Mouse (Mus musculus) embryonic facial prominence, embryonic 12.5 days (tissue): ENCODE results near the gene Myh13. TPM values are rescaled to one million over a fixed set of nuclear protein-coding genes. Genes with fewer than 3 reads are reported as not detected.

Experiments
- ATAC-seq: fragments of 200-750 bp; cut with Nextera tagmentation; 2 replicates; pipeline ENCODE4 v1.8.0; 2017; ENCODE audit not compliant: insufficient number of reproducible peaks, insufficient read depth, low FRiP score, low TSS enrichment
- H3K27ac ChIP-seq: fragments of 300-500 bp; sonication (generic); 2 replicates; pipeline ENCODE4 v1.5.1; 2016; ENCODE audit warnings: mild to moderate bottlenecking
- H3K27me3 ChIP-seq: fragments of 300-500 bp; sonication (generic); 2 replicates; pipeline ENCODE4 v1.6.1; 2016; ENCODE audit warnings: mild to moderate bottlenecking, moderate library complexity
- H3K36me3 ChIP-seq: fragments of 300-500 bp; sonication (generic); 2 replicates; pipeline ENCODE4 v1.6.1; 2016; ENCODE audit warnings: mild to moderate bottlenecking
- H3K4me1 ChIP-seq: fragments of 300-500 bp; sonication (generic); 2 replicates; pipeline ENCODE4 v1.6.1; 2016
- H3K4me2 ChIP-seq: fragments of 300-500 bp; sonication (generic); replicated peaks from 2 replicates; pipeline ENCODE4 v1.6.1; 2016; ENCODE audit warnings: mild to moderate bottlenecking, moderate library complexity
- H3K4me3 ChIP-seq: fragments of 300-500 bp; sonication (generic); 2 replicates; pipeline ENCODE4 v1.5.1; 2016; ENCODE audit warnings: mild to moderate bottlenecking
- H3K9ac ChIP-seq: fragments of 300-500 bp; sonication (generic); 2 replicates; pipeline ENCODE4 v1.6.1; 2016; ENCODE audit warnings: mild to moderate bottlenecking, moderate library complexity
- H3K9me3 ChIP-seq: fragments of 300-500 bp; sonication (generic); 2 replicates; pipeline ENCODE4 v1.6.1; 2016; ENCODE audit warnings: mild to moderate bottlenecking, moderate library complexity
- WGBS: fragments of 180-500 bp; shearing (Covaris S2); methylation state at CpG from one replicate; pipeline ENCODE4 v1.1.7; 2016; 5-methylcytosine and 5-hydroxymethylcytosine counted together
- polyA plus RNA-seq: library from polyadenylated mRNA; unstranded; fragments of >200 nt; fragmentation: Nextera tagmentation; extraction: Ambion mirVana; gene quantifications from 2 replicates; pipeline ENCODE4 v1.2.1, GENCODE M21; 2016

Gene Myh13
- 0.12 TPM in 1 of 2 replicates, not detected in the other for polyA plus RNA-seq

GRCm38 (mm10) chr11:67321358-67321757 is at the start of gene Myh13:
TSS of gene Myh13 (plus strand) at chr11:67321658.
- H3K27me3 ChIP-seq: no peaks in the 10 kb centered on the region
- no peak within 1 kb of the TSS for H3K27ac ChIP-seq
- H3K4me3 ChIP-seq: no peak within 1 kb of the TSS
- no peak within 1 kb of the TSS for H3K9ac ChIP-seq
- 89% methylated on average over 7 of the region's 7 CpGs for WGBS
- H3K4me1 ChIP-seq: no peaks in the 10 kb centered on the region
- no peaks in the 10 kb centered on the region for H3K9me3 ChIP-seq
- no peak within 1 kb of the TSS for H3K4me2 ChIP-seq
- H3K36me3 ChIP-seq: no peaks in the 10 kb centered on the region
- no peak for ATAC-seq

- no peak within 1 kb of the TSS for H3K4me2 ChIP-seq
- H3K27me3 ChIP-seq: no peaks in the 10 kb centered on the region
- ATAC-seq: no peak
- 90% methylated on average over 10 of the region's 10 CpGs for WGBS
- no peak within 1 kb of the TSS for H3K27ac ChIP-seq
- no peaks in the 10 kb centered on the region for H3K36me3 ChIP-seq
- no peaks in the 10 kb centered on the region for H3K9me3 ChIP-seq
- no peak within 1 kb of the TSS for H3K9ac ChIP-seq
- H3K4me1 ChIP-seq: no peaks in the 10 kb centered on the region
- no peak within 1 kb of the TSS for H3K4me3 ChIP-seq
Observed at GRCm38 (mm10) chr11:67276601-67277174, 44.8 kb upstream of the Myh13 start, which contains the start of gene Myh8. TSS of gene Myh8 (plus strand) at chr11:67277124.

- no peak for ATAC-seq
- no peak overlapping the region for H3K9ac ChIP-seq
- 75% methylated on average over 1 of the region's 1 CpGs for WGBS
- H3K4me2 ChIP-seq: no peak overlapping the region
- no peak overlapping the region for H3K27ac ChIP-seq
- no peaks in the 10 kb centered on the region for H3K9me3 ChIP-seq
- H3K4me1 ChIP-seq: no peaks in the 10 kb centered on the region
- no peaks in the 10 kb centered on the region for H3K36me3 ChIP-seq
- H3K27me3 ChIP-seq: no peaks in the 10 kb centered on the region
- no peak overlapping the region for H3K4me3 ChIP-seq
Observed at GRCm38 (mm10) chr11:67293440-67293839, 28.0 kb upstream of the Myh13 start.

- no peak overlapping the region for H3K27ac ChIP-seq
- no peak overlapping the region for H3K9ac ChIP-seq
- ATAC-seq: no peak
- H3K9me3 ChIP-seq: no peaks in the 10 kb centered on the region
- WGBS: 51% methylated on average over 15 of the region's 15 CpGs
- H3K36me3 ChIP-seq: no peaks in the 10 kb centered on the region
- no peak overlapping the region for H3K4me2 ChIP-seq
- H3K4me1 ChIP-seq: no peaks in the 10 kb centered on the region
- no peak overlapping the region for H3K4me3 ChIP-seq
- no peaks in the 10 kb centered on the region for H3K27me3 ChIP-seq
Observed at GRCm38 (mm10) chr11:67313733-67314452, 7.6 kb upstream of the Myh13 start.

GRCm38 (mm10) chr11:67326536-67326935 is 5.1 kb downstream of the Myh13 start:
- Histone ChIP-seq H3K4me3 (no peak overlapping the region), H3K27me3 (no peaks in the 10 kb centered on the region), H3K36me3 (no peaks in the 10 kb centered on the region), H3K9ac (no peak overlapping the region), H3K4me1 (no peaks in the 10 kb centered on the region), H3K9me3 (no peaks in the 10 kb centered on the region), H3K27ac (no peak overlapping the region), H3K4me2 (no peak overlapping the region)
- ATAC-seq: no peak
- WGBS: 66% methylated on average over 2 of the region's 2 CpGs

GRCm38 (mm10) chr11:67344556-67344955 is 23.1 kb downstream of the Myh13 start:
- Histone ChIP-seq H3K4me3 (no peak overlapping the region), H3K27me3 (no peaks in the 10 kb centered on the region), H3K4me1 (no peaks in the 10 kb centered on the region), H3K27ac (no peak overlapping the region), H3K4me2 (no peak overlapping the region), H3K36me3 (no peaks in the 10 kb centered on the region), H3K9me3 (no peaks in the 10 kb centered on the region), H3K9ac (no peak overlapping the region)
- no peak for ATAC-seq
- 49% methylated on average over 3 of the region's 3 CpGs for WGBS

- 73% methylated on average over 2 of the region's 2 CpGs for WGBS
- ATAC-seq: no peak
Observed at GRCm38 (mm10) chr11:67345186-67345855, 23.9 kb downstream of the Myh13 start.

GRCm38 (mm10) chr11:67345856-67346236 is 24.4 kb downstream of the Myh13 start:
- Histone ChIP-seq H3K36me3 (no peaks in the 10 kb centered on the region), H3K4me1 (no peaks in the 10 kb centered on the region), H3K27me3 (no peaks in the 10 kb centered on the region), H3K4me2 (no peak overlapping the region), H3K27ac (no peak overlapping the region), H3K9me3 (no peaks in the 10 kb centered on the region), H3K4me3 (no peak overlapping the region), H3K9ac (no peak overlapping the region)
- ATAC-seq: no peak

More at GRCm38 (mm10) chr11:67345186-67345855, 23.9 kb downstream of the Myh13 start:
- Histone ChIP-seq H3K27me3 (no peaks in the 10 kb centered on the region), H3K4me3 (no peak overlapping the region), H3K4me2 (no peak overlapping the region), H3K4me1 (no peaks in the 10 kb centered on the region), H3K36me3 (no peaks in the 10 kb centered on the region), H3K27ac (no peak overlapping the region), H3K9ac (no peak overlapping the region), H3K9me3 (no peaks in the 10 kb centered on the region)

GRCm38 (mm10) chr11:67350153-67350768 is 28.8 kb downstream of the Myh13 start:
- H3K9ac ChIP-seq: no peak overlapping the region
- no peak for ATAC-seq

GRCm38 (mm10) chr11:67353011-67353410 is 31.6 kb downstream of the Myh13 start:
- Histone ChIP-seq H3K4me2 (no peak overlapping the region), H3K4me1 (no peaks in the 10 kb centered on the region), H3K9me3 (no peaks in the 10 kb centered on the region), H3K4me3 (no peak overlapping the region), H3K36me3 (no peaks in the 10 kb centered on the region), H3K27ac (no peak overlapping the region), H3K9ac (no peak overlapping the region), H3K27me3 (no peaks in the 10 kb centered on the region)
- no peak for ATAC-seq
- 55% methylated on average over 4 of the region's 4 CpGs for WGBS

More at GRCm38 (mm10) chr11:67350153-67350768, 28.8 kb downstream of the Myh13 start:
- Histone ChIP-seq H3K4me2 (no peak overlapping the region), H3K9me3 (no peaks in the 10 kb centered on the region), H3K4me1 (no peaks in the 10 kb centered on the region), H3K36me3 (no peaks in the 10 kb centered on the region), H3K27ac (no peak overlapping the region), H3K4me3 (no peak overlapping the region), H3K27me3 (no peaks in the 10 kb centered on the region)
- WGBS: 54% methylated on average over 14 of the region's 14 CpGs

GRCm38 (mm10) chr11:67358031-67358430 is 36.6 kb downstream of the Myh13 start:
- no peak overlapping the region for H3K9ac ChIP-seq
- H3K27me3 ChIP-seq: no peaks in the 10 kb centered on the region
- H3K4me1 ChIP-seq: no peaks in the 10 kb centered on the region
- no peaks in the 10 kb centered on the region for H3K36me3 ChIP-seq
- no peak for ATAC-seq
- H3K4me3 ChIP-seq: no peak overlapping the region
- WGBS: 72% methylated on average over 10 of the region's 10 CpGs
- H3K4me2 ChIP-seq: no peak overlapping the region
- H3K9me3 ChIP-seq: no peaks in the 10 kb centered on the region
- no peak overlapping the region for H3K27ac ChIP-seq
